Mouse (Mus musculus) left cerebral cortex, postnatal 10 days (tissue): ENCODE measurements around the gene Fgfr4. TPM values are rescaled to one million over a fixed set of nuclear protein-coding genes. Genes with fewer than 3 reads are reported as not detected.
A peak's percentile ranks its signal among the peaks of the same experiment; 100 is the strongest.

Source experiments
- DNase-seq, 2 experiments: peaks; one replicate each; pipeline ENCODE4 v3.0.0; 2021 to 2022; ENCODE audit warnings: low spot score in 2 of 2, mixed read lengths in 1 of 2; ENCODE audit errors: extremely low spot score in 1 of 2
- intact Hi-C: fragments of 180-260 bp; cut with DNase I; formaldehyde crosslinking; loops from one replicate; pipeline ENCODE4 v1.15.1; 2025
- total RNA-seq, 2 experiments: library from RNA; stranded (reverse); gene quantifications; 2 replicates each; pipeline ENCODE4 v1.2.3; 2021

Fgfr4 gene
- total RNA-seq, result 1 to 10 TPM in 1 of 2 experiments, under 1 TPM in 1; 0.64 to 1.3 TPM

GRCm38 (mm10) chr13:55152621-55153415, at the start of gene Fgfr4:
TSS of gene Fgfr4 (plus strand) at chr13:55152640.
- DNase-seq, result peak in 1 of 2 experiments; percentile 59
- intact Hi-C loops, result no loop called here

GRCm38 (mm10) chr13:55103351-55103750, 49.1 kb upstream of the Fgfr4 start:
- no peak for DNase-seq
- intact Hi-C loops, result no loop called here

- peak; percentile 95 to 98 for DNase-seq
- intact Hi-C loops, result no loop called here
These were observed 47.1 kb upstream of the Fgfr4 start, which contains the start of gene Zfp346 for GRCm38 (mm10) chr13:55105045-55105952. TSS of gene Zfp346 (plus strand) at chr13:55105311.

DNA sequence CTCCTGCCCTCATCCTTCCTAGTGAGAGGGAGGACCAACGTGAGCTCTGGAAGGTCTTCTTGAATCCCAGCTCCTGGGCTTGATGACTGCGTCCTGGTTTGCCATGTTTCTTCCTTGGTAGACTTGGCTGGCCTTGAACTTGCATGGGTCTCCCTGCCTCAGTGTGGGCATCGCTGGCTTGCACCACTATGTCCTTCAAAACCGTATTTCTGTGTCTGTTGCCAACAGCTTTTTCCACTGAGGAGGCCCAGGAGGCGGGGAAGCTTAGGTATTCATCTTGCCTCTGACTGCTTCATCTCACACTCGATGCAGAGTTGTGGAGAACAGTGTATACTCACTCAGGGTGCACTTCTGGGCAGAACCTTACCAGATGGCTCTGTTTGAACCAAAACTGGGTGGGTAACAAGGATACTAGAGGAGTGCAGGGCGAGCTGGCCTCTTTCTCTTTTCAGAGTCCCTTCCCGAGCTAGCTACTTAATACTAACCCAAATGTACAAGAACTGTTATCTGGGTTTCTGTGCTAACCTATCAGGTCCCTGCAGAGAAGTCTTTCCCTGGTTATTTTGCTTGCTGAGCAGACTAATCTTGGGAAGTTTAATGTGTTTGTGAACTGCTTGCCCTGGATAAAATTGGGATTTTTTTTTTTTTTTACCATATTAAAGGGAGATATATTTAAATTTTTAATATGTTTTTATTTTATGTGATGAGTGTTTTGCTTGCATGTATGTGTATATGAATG, 46.3 kb upstream of the Fgfr4 start:
- no peak for DNase-seq
- intact Hi-C loops, result no loop called here

GRCm38 (mm10) chr13:55107116-55107515, 45.3 kb upstream of the Fgfr4 start:
- intact Hi-C loops, result no loop called here
- no peak for DNase-seq

DNA sequence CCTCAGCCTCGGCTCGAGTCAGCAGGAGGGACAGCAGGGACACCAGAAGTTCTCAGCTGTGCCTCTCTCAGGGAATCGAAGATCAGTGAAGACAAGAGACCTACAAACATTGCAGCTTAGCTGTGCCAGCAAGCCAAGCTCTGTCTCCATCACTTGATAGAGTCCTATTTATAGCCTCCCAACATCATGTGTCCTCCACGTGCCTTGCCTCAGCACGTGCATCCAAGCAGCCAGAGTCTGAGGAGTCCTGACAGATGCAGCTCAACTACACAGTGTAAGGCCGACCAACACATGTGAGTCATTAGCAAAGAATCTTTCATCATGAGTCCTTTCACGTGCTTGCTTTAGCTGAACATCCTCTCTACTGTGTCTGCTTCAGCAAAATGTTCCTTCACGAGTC, 44.7 kb upstream of the Fgfr4 start:
- intact Hi-C loops, result no loop called here

DNA sequence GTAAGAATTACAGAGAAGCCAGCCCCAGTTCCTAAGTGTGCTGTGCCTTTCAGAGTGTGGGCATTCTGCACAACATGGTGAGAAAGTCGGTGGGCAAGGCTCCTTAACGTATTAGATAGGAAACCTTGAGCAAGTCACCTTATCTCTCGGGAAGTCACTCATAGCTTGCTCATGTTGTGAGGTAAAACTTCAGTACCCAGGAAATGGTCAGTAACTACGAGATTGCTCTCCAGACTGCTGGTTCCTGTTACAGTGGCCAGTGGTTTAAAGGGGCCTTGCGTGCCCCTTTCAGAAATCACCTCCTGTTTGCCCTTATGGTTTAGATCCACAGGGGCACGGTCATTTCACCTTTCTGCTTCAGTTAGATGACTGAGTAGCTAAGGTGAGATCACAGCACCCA, 38.1 kb upstream of the Fgfr4 start:
- DNase-seq, result no peak
- intact Hi-C loops, result no loop called here

More for the DNA sequence above, 44.7 kb upstream of the Fgfr4 start:
- DNase-seq, result no peak

DNA sequence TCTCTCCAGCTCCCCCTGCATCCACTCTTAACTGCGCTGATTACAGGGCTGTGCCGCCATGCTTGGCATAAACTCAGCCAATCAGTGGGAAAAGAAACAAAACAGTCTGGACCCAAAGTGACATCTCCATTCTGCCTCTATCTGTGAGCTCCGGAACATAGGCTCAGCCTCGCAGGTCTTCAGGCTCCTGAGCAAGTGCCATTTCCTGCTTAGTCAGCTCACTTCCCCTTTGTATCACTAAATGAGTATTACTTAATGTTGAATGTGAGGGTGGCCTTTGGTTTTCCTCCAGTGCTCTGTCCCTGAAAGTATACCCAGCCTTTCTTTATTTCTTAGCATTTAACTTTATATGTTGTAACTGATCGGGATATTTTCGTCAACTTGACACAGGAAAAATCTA, 27.5 kb upstream of the Fgfr4 start:
- intact Hi-C loops, result no loop called here
- no peak for DNase-seq

GRCm38 (mm10) chr13:55133448-55133847, 19.0 kb upstream of the Fgfr4 start, which contains the start of gene Gm17617:
TSS of gene Gm17617 (minus strand) at chr13:55133548.
- intact Hi-C loops, result no loop called here
- DNase-seq, result no peak

DNA sequence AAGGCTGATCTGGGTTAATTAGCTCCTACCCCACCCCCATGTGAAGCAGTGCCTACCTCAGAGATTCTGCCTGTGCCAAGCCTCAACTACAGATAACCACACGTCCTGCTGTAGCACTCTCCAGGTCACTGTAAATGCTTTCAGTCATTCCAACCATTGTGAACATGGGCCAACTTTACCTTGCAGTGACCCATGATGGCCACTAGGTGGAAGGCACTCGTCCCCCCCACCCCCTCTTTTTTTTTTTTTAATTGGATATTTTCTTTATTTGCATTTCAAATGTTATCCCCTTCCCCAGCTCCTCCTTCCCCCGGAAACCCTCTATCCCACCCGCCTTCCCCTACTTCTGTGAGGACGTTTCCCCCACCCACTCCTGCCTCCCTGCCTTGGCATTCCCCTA, 17.1 kb upstream of the Fgfr4 start:
- intact Hi-C loops, result loop anchor here (5.0 kb wide), 1 partner anchor 42 kb away; no protein-coding TSS in a partner anchor
- DNase-seq, result no peak

GRCm38 (mm10) chr13:55140271-55140670, 12.2 kb upstream of the Fgfr4 start:
- intact Hi-C loops, result no loop called here
- DNase-seq, result no peak

GRCm38 (mm10) chr13:55153951-55154350, 1.5 kb downstream of the Fgfr4 start:
- intact Hi-C loops, result no loop called here
- DNase-seq, result no peak

GRCm38 (mm10) chr13:55162365-55162764, 9.9 kb downstream of the Fgfr4 start:
- intact Hi-C loops, result no loop called here
- DNase-seq, result no peak

DNA sequence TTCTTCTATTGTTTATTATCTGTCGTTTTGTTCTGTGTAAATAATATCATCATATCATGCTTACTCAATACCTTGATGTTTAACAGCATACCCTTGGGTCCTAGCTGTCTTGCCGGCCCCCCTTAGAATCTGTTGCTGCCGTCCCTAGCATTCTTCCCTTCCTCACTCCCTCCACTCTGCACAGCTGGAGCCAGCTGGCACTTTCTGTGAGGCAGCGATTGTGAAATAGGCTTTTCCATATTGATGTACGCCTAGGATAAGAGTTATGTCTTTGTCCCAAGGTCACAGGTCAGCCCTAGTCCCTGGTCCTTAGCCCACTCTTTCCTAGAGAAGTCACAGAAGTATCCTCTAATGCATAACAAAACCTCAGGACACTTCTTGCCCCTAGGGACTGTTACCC, 11.1 kb downstream of the Fgfr4 start:
- DNase-seq, result no peak
- intact Hi-C loops, result no loop called here

DNA sequence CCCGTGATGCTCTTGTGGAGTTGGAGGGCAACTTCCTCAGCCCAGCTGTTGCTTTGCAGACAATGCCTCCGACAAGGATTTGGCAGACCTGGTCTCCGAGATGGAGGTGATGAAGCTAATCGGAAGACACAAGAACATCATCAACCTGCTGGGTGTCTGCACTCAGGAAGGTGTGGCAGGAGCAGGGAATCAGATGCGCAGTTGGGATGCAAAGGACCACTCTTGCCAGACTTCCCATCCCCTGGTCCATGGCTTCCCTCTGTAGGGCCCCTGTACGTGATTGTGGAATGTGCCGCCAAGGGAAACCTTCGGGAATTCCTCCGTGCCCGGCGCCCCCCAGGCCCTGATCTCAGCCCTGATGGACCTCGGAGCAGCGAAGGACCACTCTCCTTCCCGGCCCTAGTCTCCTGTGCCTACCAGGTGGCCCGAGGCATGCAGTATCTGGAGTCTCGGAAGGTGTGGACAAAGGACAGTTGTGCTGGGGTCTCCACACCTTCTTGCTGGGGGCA, 13.4 kb downstream of the Fgfr4 start:
- intact Hi-C loops, result no loop called here
- DNase-seq, result peak in 1 of 2 experiments; percentile 20

GRCm38 (mm10) chr13:55166806-55167725, 14.6 kb downstream of the Fgfr4 start:
- intact Hi-C loops, result no loop called here
- DNase-seq, result peak in 1 of 2 experiments; percentile 33

- intact Hi-C loops, result no loop called here
- DNase-seq, result peak in 1 of 2 experiments; percentile 36
These were observed 15.4 kb downstream of the Fgfr4 start for GRCm38 (mm10) chr13:55167798-55168197.

DNA sequence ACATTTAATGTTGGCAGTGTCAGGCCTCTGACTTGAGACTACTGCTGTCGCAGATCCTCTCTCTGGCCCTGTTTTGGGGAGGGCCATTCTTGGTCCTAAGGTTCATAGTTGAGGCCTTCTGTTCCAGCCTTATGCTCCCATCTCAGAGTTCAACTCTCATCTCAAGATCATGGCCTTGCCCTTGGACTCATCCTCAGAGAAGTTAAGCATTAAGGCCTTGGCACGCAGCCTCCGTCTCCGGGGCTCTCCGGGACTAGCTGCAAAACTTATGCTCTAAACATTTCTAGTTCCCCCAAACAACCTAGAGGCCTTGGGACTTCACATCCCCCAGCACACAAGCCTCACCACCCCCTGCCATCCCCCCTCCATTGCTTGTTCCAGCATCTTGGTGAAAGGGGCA, 15.8 kb downstream of the Fgfr4 start:
- peak in 1 of 2 experiments; percentile 10 for DNase-seq
- intact Hi-C loops, result no loop called here
